Mouse (Mus musculus) ES-Bruce4 (cell line): ENCODE results near the gene Apobr.

Experiments used
- CTCF ChIP-seq: IDR thresholded peaks from one replicate; pipeline ENCODE4 v1.8.1; 2011; ENCODE audit warnings: low read depth, low read length
- EP300 ChIP-seq: IDR thresholded peaks from 2 replicates; pipeline ENCODE4 v1.6.1; 2011; ENCODE audit warnings: low read depth, low read length; ENCODE audit not compliant: insufficient read depth
- POLR2A ChIP-seq: IDR thresholded peaks from one replicate; pipeline ENCODE4 v1.8.1; 2011; ENCODE audit warnings: low read length; ENCODE audit not compliant: insufficient read depth

GRCm38 (mm10) chr7:126621452-126622359 lies 37.0 kb downstream of the Apobr start:
- TF ChIP-seq CTCF (no peak), EP300 (no peak), POLR2A (no peak)
